ENCODE assay signal across 12 mouse cellular contexts in genomic region chr5:23620621-23621020, GRCm38 (mm10).
"Had no signal": no experiment of that assay in that cellular context is flagged by ENCODE, and none has a peak within 500 bp of the region (broad histone marks: within the 10 kb centered on the region; RNA-seq: fewer than 3 reads in every experiment).

No protein-coding gene starts in this region.

- ATAC-seq: lung, postnatal 0 days; midbrain, embryonic 15.5 days had no signal

- DNase-seq: kidney, adult 18-20 months; kidney, adult 9 months; kidney, postnatal 14 days; kidney, postnatal 4 days; liver, embryonic 13.5 days; lung, embryonic 14.5 days; right cerebral cortex, adult 18-20 months; right cerebral cortex, postnatal 25 days; thymus, adult 18-20 months; thymus, postnatal 36 days had no signal
